Mouse (Mus musculus) fibroblast of lung, adult 2 months (primary cell): Measurements from ENCODE around the gene Ankle1.
"Not testable (repeated sequence)": the region's sequence is repeated elsewhere in the genome, so short reads cannot be mapped to it uniquely, and the experiment has no call there.

Source experiments
- DNase-seq: peaks from one replicate; pipeline ENCODE4 v3.0.0-alpha.2; 2011; ENCODE audit warnings: low read depth

The Ankle1 gene

GRCm38 (mm10) chr8:71408231-71408630 lies 2.4 kb downstream of the Ankle1 start:
- DNase-seq, result no peak

GRCm38 (mm10) chr8:71411535-71412273 lies 5.9 kb downstream of the Ankle1 start:
- no peak for DNase-seq

GRCm38 (mm10) chr8:71422121-71422520 lies 16.3 kb downstream of the Ankle1 start:
- DNase-seq, result no peak

DNA sequence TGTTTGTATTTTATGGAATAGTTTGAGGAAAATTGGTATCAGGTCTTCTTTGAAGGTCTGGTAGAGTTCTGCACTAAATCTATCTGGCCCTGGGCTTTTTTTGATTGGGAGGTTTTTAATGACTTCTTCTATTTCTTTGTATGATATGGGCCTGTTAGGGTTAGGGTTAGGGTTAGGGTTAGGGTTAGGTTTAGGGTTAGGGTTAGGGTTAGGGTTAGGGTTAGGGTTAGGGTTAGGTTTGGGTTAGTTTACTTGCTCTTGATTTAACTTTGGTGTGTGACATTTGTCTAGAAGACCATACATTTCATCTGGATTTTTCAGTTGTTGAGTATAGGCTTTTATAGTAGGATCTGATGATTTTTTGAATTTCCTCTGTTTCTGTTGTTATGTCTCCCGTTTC lies 27.1 kb downstream of the Ankle1 start:
- DNase-seq, result not testable (repeated sequence)

- DNase-seq, result no peak
These were observed 31.2 kb downstream of the Ankle1 start for GRCm38 (mm10) chr8:71437041-71437440.

- no peak for DNase-seq
These were observed 35.6 kb downstream of the Ankle1 start for GRCm38 (mm10) chr8:71441404-71441803.

DNA sequence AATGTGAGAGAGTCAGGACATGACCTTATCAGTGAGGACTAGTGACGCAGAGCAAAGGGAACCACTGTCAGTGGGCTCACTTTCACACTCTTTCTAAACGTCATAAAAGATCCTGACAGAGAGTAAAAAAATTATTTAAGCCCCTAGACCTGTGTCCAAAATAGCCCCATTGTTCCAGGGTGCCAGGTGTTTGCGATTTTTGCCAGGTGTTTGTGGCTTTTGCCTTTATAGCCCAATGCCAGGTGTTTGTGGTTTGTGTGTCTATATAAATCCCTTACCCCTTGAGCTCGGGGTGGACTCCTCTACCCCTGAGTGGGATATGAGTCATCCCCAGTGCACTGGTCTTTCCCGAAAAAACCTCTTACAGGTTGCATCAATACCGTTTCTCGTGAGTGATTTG lies 39.3 kb downstream of the Ankle1 start:
- no peak for DNase-seq

DNA sequence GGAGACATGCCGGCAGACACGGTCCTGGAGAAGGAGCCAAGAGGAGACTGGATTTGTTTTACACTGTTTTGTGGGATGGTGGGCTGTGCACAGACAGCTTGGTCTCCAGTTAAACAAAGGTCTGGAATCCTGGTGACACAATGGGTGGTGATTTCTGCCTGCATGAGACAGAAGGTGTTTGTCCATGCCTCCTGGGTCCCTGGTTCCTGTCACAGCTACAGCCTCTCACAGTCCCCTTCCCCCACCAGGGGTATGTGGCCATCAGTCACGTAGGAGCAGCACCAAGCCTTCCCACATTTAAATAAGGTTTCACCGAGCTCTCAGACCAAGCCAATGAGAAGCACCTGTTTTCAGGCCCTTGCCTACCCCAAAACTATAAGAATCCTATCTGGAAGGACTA lies 45.5 kb downstream of the Ankle1 start:
- DNase-seq, result no peak

DNA sequence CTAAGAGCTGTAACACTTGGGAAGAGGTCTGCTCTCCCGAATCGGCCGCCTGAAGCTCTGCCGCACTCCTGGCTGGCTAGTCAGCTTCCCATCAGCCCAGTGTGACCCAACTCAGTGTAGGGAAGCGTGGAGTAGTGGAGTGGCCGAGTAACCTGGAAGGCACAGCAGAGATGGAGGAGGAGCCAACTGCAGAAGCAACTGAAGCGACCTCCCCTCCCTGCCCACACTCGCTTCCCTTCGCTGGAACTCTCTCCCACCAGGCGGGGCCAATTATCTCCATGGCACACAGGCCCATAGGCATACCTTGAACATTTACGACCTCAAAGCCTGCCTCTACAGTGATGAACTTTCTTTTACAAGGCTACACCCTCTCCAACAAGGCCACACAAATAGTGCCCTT lies 46.0 kb downstream of the Ankle1 start:
- DNase-seq, result no peak

- DNase-seq, result no peak
These were observed 46.9 kb downstream of the Ankle1 start for GRCm38 (mm10) chr8:71452669-71453068.

DNA sequence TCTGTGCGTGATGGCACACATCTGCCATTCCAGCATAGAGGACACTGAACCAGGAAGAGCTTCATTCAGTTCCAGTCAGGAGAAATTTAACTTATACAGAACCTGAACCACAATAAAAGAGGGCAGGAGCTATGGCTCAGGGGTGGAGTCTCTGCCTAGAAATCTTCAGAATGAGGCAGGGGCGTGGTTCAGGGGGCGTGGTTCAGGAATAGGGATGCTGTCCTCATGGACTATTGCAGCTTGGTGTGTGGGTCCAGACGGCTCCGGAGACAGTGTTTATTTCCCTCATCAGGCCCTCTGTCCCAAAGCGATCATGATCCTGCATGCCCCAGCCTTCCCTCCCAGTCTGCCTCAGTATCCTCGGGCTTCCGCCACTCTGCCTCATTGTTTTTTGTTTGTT lies 48.9 kb downstream of the Ankle1 start:
- DNase-seq, result no peak

GRCm38 (mm10) chr8:71456906-71457305 lies 51.1 kb downstream of the Ankle1 start:
- no peak for DNase-seq

- no peak for DNase-seq
These were observed 52.0 kb downstream of the Ankle1 start for GRCm38 (mm10) chr8:71457659-71458270.
